Mouse (Mus musculus): ENCODE results near the gene Emilin2. TPM values are rescaled to one million over a fixed set of nuclear protein-coding genes. Genes with fewer than 3 reads are reported as not detected.

Emilin2 gene
- polyA plus RNA-seq, 1 experiment from 2014 or later = 1.4 TPM

DNA sequence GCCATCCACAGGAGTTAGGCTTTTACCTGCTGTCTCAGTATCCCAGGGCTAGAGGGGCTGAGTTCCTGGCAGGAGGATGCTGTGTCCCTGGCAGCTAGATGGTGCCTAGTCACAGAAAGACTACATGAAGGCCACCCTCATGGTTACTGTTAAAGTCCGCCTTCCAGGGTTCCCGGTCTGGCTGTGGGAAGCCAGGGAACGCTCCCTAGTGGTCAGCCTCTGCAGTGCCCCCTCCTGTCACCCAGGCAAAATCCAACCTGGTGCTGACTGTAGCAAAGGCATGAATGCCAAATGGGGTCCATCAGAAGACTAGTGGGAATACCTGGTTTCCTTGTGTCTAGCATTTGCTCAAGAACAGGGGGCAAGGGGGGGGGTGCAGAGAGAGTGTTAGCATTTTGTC, 51.1 kb downstream of the Emilin2 start:
- H3K4me3 ChIP-seq (replicated peaks; ENCODE audit: low read length) = no peak overlapping the region
- H3K4me2 ChIP-seq (ENCODE audit: low read length) = no peak overlapping the region
- H3K27me3 ChIP-seq (replicated peaks; ENCODE audit: control insufficient read depth, insufficient read depth, low read length) = no peaks in the 10 kb centered on the region
- no peaks in the 10 kb centered on the region for H3K36me3 ChIP-seq (ENCODE audit: control insufficient read depth, insufficient read depth)
- H3K9me3 ChIP-seq (ENCODE audit: control insufficient read depth, low read length) = no peaks in the 10 kb centered on the region
- no peak for ATAC-seq
- H3K9ac ChIP-seq (replicated peaks; ENCODE audit: low read depth, low read length) = no peak overlapping the region
- no peak overlapping the region for H3K27ac ChIP-seq (ENCODE audit: low read length)
- no peaks in the 10 kb centered on the region for H3K4me1 ChIP-seq (replicated peaks; ENCODE audit: control insufficient read depth, insufficient read depth, low read length)
- WGBS = 33% methylated on average over 3 of the region's 3 CpGs

DNA sequence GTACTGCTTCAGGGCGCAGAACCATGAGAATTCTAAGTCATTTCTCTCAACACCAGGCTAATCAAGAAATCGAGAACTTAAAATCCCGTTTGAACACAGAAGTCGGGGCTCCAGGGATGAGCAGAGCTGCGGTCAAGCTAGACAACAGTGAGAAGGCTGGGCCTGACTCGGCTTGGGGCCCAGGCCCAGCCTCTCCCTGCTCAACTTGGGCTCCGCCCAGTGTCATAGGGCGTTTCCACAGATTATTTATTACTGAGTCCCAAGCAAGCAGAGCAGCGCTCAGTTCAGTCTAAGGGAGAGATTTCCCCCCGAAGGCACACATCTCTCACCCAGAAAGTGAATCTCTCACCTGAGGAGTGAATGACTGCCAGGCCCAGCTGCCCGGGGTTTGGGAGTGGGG, 52.1 kb downstream of the Emilin2 start:
- Histone ChIP-seq H3K9me3 (ENCODE audit: control insufficient read depth, low read length) (no peaks in the 10 kb centered on the region), H3K4me3 (replicated peaks; ENCODE audit: low read length) (no peak overlapping the region), H3K36me3 (ENCODE audit: control insufficient read depth, insufficient read depth) (no peaks in the 10 kb centered on the region), H3K4me2 (ENCODE audit: low read length) (no peak overlapping the region), H3K4me1 (replicated peaks; ENCODE audit: control insufficient read depth, insufficient read depth, low read length) (no peaks in the 10 kb centered on the region), H3K27ac (ENCODE audit: low read length) (no peak overlapping the region), H3K27me3 (replicated peaks; ENCODE audit: control insufficient read depth, insufficient read depth, low read length) (no peaks in the 10 kb centered on the region), H3K9ac (replicated peaks; ENCODE audit: low read depth, low read length) (no peak overlapping the region)
- WGBS = 82% methylated on average over 11 of the region's 11 CpGs
- no peak for ATAC-seq

DNA sequence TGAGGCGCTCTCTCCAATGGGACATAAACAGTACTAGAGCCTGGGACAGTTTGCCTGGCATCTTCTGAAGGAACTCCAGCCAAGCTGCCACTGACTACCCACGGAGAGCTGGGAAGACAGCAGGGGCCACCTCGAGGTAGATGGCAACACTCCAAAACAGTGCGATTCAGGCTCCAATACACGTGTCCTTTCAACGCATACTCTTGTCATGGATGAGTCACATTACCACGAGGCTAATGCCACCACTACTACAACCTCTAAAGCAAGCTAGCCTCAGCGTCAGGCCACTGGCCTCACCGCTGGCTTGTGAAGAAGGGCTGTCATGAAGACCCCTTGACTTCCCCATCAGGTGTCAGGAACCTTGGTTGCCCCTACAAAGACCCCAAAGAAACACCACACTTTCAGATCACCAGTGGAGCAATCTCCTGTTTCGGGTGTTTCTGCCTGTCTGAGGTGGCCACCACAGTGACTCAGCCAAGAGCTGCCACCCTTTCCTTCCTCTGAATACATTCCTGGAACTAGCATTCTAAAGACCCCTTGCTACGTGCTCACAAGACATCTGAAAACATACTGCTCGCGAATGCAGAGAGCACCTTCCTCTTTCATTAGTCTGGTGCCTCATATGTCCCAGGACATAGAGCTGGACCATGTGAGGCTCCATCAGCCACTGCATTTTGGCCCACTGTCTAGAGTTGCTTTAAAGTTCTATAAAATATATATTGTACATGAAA, 54.8 kb downstream of the Emilin2 start:
- H3K36me3 ChIP-seq (ENCODE audit: control insufficient read depth, insufficient read depth) = no peaks in the 10 kb centered on the region
- H3K9ac ChIP-seq (replicated peaks; ENCODE audit: low read depth, low read length) = no peak overlapping the region
- H3K4me1 ChIP-seq (replicated peaks; ENCODE audit: control insufficient read depth, insufficient read depth, low read length) = no peaks in the 10 kb centered on the region
- H3K4me3 ChIP-seq (replicated peaks; ENCODE audit: low read length) = no peak overlapping the region
- WGBS = 84% methylated on average over 13 of the region's 13 CpGs
- no peaks in the 10 kb centered on the region for H3K9me3 ChIP-seq (ENCODE audit: control insufficient read depth, low read length)
- no peaks in the 10 kb centered on the region for H3K27me3 ChIP-seq (replicated peaks; ENCODE audit: control insufficient read depth, insufficient read depth, low read length)
- no peak overlapping the region for H3K27ac ChIP-seq (ENCODE audit: low read length)
- no peak overlapping the region for H3K4me2 ChIP-seq (ENCODE audit: low read length)
- ATAC-seq = no peak

DNA sequence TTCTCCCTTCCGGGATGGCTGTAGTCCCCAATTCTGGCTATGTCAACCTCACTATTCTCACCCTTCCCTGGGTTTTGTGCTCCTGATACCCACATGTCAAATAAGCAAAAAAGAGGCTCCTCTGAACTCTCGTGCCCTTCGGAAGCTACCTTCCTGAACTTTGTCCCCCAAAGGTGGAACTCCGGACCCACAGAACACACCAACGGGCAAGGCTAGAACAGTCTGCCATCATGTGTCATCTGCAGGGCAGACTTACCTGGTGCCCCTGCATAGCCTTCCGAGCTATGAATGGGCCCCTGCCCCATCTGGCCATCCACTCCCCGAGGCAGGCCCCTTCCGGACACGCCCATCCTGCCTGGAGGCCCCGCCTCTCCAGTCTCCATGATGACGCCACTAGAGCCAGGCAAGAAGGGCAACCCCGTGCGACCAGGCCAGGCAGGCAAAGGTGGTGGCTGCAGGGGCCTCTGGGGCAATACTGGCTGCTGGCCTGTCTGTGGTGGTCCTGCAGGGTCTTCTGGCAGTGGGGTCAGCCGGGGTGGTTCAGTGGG, 55.6 kb downstream of the Emilin2 start:
- Histone ChIP-seq H3K36me3 (ENCODE audit: control insufficient read depth, insufficient read depth) (no peaks in the 10 kb centered on the region), H3K9me3 (ENCODE audit: control insufficient read depth, low read length) (no peaks in the 10 kb centered on the region), H3K27ac (ENCODE audit: low read length) (no peak overlapping the region), H3K9ac (replicated peaks; ENCODE audit: low read depth, low read length) (no peak overlapping the region), H3K4me3 (replicated peaks; ENCODE audit: low read length) (no peak overlapping the region), H3K4me1 (replicated peaks; ENCODE audit: control insufficient read depth, insufficient read depth, low read length) (no peaks in the 10 kb centered on the region), H3K27me3 (replicated peaks; ENCODE audit: control insufficient read depth, insufficient read depth, low read length) (no peaks in the 10 kb centered on the region), H3K4me2 (ENCODE audit: low read length) (no peak overlapping the region)
- WGBS = 80% methylated on average over 14 of the region's 14 CpGs
- ATAC-seq = no peak

DNA sequence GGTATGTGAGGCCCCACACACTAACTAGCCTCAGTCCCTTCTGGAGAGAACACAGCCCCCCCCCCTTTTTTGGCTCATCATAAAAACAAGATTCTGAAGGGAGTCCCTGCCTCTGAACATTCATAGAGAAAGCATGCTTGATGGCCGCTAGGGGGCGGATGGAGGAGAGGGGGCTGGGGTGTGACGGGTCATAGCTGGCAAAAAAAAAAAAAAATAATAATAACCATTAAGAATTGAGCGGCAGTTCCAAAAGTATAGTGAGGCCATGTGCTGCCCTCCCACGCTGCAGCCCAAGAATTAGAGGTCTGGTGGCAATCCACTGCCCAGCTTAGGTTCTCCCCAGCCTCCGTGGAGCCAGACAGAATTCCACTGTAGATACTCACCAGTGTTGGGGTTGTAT, 57.0 kb downstream of the Emilin2 start:
- no peaks in the 10 kb centered on the region for H3K27me3 ChIP-seq (replicated peaks; ENCODE audit: control insufficient read depth, insufficient read depth, low read length)
- no peak for ATAC-seq
- H3K36me3 ChIP-seq (ENCODE audit: control insufficient read depth, insufficient read depth) = no peaks in the 10 kb centered on the region
- no peaks in the 10 kb centered on the region for H3K4me1 ChIP-seq (replicated peaks; ENCODE audit: control insufficient read depth, insufficient read depth, low read length)
- H3K9me3 ChIP-seq (ENCODE audit: control insufficient read depth, low read length) = no peaks in the 10 kb centered on the region
- no peak overlapping the region for H3K9ac ChIP-seq (replicated peaks; ENCODE audit: low read depth, low read length)
- WGBS = 50% methylated on average over 6 of the region's 6 CpGs
- H3K27ac ChIP-seq (ENCODE audit: low read length) = no peak overlapping the region
- no peak overlapping the region for H3K4me3 ChIP-seq (replicated peaks; ENCODE audit: low read length)
- no peak overlapping the region for H3K4me2 ChIP-seq (ENCODE audit: low read length)

DNA sequence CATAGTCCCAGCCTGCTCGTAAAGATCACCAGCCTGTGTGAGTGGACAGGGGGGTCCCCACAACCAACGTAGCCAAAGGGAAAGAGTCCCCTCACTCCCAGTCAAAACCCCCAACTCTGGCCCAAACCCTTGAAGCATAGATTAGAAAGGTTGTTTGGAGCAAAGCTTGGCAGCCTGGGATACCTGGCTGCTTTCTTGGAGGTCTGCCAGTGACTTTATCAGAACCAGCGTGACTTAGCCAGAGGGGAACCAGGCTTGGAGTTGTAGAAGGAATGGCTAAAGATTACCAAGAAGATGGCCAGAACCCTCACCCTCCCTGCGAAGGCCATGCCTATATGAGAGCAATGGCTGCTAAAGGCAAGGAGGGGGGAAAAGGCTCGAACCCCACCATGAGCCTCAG, 57.7 kb downstream of the Emilin2 start:
- Histone ChIP-seq H3K27me3 (replicated peaks; ENCODE audit: control insufficient read depth, insufficient read depth, low read length) (no peaks in the 10 kb centered on the region), H3K9me3 (ENCODE audit: control insufficient read depth, low read length) (no peaks in the 10 kb centered on the region), H3K36me3 (ENCODE audit: control insufficient read depth, insufficient read depth) (no peaks in the 10 kb centered on the region), H3K9ac (replicated peaks; ENCODE audit: low read depth, low read length) (no peak overlapping the region), H3K27ac (ENCODE audit: low read length) (no peak overlapping the region), H3K4me2 (ENCODE audit: low read length) (no peak overlapping the region), H3K4me3 (replicated peaks; ENCODE audit: low read length) (no peak overlapping the region), H3K4me1 (replicated peaks; ENCODE audit: control insufficient read depth, insufficient read depth, low read length) (no peaks in the 10 kb centered on the region)
- ATAC-seq = no peak
- WGBS = 82% methylated on average over 5 of the region's 5 CpGs

DNA sequence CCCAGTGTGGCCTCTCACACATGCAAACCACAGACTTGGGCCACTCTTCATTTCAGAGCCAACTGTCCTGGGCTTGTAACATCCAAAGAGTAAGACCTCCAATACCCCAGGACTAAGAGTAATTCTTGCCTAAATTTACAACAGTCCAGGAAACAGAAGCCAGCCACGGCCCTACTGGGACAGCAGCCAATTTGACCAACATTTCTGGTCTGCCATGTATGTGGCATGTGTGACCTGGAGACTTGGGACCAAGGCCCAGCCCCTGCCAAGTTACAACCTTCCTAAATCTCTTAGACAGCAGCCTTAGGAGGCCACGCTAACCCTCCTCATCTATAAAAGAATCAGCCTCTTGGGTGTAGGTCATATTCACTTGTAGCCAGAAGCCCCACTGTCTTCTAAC, 58.4 kb downstream of the Emilin2 start:
- no peak overlapping the region for H3K9ac ChIP-seq (replicated peaks; ENCODE audit: low read depth, low read length)
- no peak overlapping the region for H3K4me3 ChIP-seq (replicated peaks; ENCODE audit: low read length)
- 94% methylated on average over 2 of the region's 2 CpGs for WGBS
- H3K4me1 ChIP-seq (replicated peaks; ENCODE audit: control insufficient read depth, insufficient read depth, low read length) = no peaks in the 10 kb centered on the region
- no peak overlapping the region for H3K27ac ChIP-seq (ENCODE audit: low read length)
- no peak for ATAC-seq
- no peak overlapping the region for H3K4me2 ChIP-seq (ENCODE audit: low read length)
- no peaks in the 10 kb centered on the region for H3K36me3 ChIP-seq (ENCODE audit: control insufficient read depth, insufficient read depth)
- H3K27me3 ChIP-seq (replicated peaks; ENCODE audit: control insufficient read depth, insufficient read depth, low read length) = no peaks in the 10 kb centered on the region
- no peaks in the 10 kb centered on the region for H3K9me3 ChIP-seq (ENCODE audit: control insufficient read depth, low read length)

DNA sequence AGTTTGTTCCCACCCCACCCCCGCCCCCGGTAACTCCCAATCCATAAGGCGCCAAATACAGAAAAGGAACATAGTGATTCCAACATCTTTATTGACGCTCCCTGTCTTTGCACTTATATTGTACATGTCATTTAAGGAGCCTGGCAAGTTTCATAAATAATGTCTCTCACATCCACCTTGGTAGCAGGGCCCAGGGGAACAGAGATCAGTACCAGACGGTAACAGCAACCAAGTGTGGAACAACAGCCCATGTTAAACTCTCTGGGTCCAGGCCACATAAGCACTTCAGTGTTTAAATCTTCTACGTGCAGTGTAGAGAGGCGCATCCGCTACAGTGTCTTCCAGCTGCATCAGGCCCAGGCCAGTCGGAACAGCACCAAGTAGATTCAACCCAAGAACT, 59.7 kb downstream of the Emilin2 start:
- H3K27me3 ChIP-seq (replicated peaks; ENCODE audit: control insufficient read depth, insufficient read depth, low read length) = no peaks in the 10 kb centered on the region
- 86% methylated on average over 9 of the region's 9 CpGs for WGBS
- no peaks in the 10 kb centered on the region for H3K4me1 ChIP-seq (replicated peaks; ENCODE audit: control insufficient read depth, insufficient read depth, low read length)
- H3K4me2 ChIP-seq (ENCODE audit: low read length) = no peak overlapping the region
- no peak overlapping the region for H3K9ac ChIP-seq (replicated peaks; ENCODE audit: low read depth, low read length)
- H3K9me3 ChIP-seq (ENCODE audit: control insufficient read depth, low read length) = no peaks in the 10 kb centered on the region
- no peak overlapping the region for H3K27ac ChIP-seq (ENCODE audit: low read length)
- H3K36me3 ChIP-seq (ENCODE audit: control insufficient read depth, insufficient read depth) = peaks cover 8% of the 10 kb centered on the region
- no peak overlapping the region for H3K4me3 ChIP-seq (replicated peaks; ENCODE audit: low read length)
- ATAC-seq = no peak

DNA sequence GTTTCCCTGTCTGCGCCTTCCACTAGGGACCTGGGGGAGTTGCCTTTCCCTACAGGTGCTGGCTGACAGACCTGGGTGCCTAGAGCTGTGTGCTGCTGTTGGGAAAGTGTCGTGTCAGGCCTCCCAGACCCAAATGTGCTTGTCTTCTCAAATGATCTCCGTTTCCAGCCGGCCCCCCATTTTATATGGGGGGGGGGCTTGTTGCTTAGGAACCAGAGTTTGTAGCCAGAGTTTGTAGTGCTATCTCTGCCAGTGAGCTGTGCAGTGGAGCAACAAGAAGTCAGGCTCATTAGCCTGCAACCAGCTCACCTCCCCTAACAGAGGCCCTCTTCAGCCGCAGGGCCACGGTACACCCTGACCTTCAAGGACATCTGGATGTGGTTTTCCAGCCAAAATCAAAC, 60.2 kb downstream of the Emilin2 start:
- Histone ChIP-seq H3K9ac (replicated peaks; ENCODE audit: low read depth, low read length) (no peak overlapping the region), H3K36me3 (ENCODE audit: control insufficient read depth, insufficient read depth) (peaks cover 13% of the 10 kb centered on the region), H3K9me3 (ENCODE audit: control insufficient read depth, low read length) (no peaks in the 10 kb centered on the region), H3K4me1 (replicated peaks; ENCODE audit: control insufficient read depth, insufficient read depth, low read length) (no peaks in the 10 kb centered on the region), H3K4me3 (replicated peaks; ENCODE audit: low read length) (no peak overlapping the region), H3K4me2 (ENCODE audit: low read length) (no peak overlapping the region), H3K27me3 (replicated peaks; ENCODE audit: control insufficient read depth, insufficient read depth, low read length) (no peaks in the 10 kb centered on the region), H3K27ac (ENCODE audit: low read length) (no peak overlapping the region)
- ATAC-seq = no peak; the same call in 1 of the 2 replicates
- 54% methylated on average over 6 of the region's 6 CpGs for WGBS

Data from forebrain, embryonic 16.5 days (tissue).